Mouse (Mus musculus) monocyte, adult 5-6 weeks (primary cell): ENCODE data around the gene Chd3. TPM values are rescaled to one million over a fixed set of nuclear protein-coding genes. Genes with fewer than 3 reads are reported as not detected.

ENCODE experiments used
- ATAC-seq: fragments of 153-309, 156-312 bp; replicated peaks from 2 replicates; pipeline ENCODE4 v1.8.0; 2017; ENCODE audit warnings: mild to moderate bottlenecking; ENCODE audit not compliant: low TSS enrichment, insufficient number of reproducible peaks, severe bottlenecking, poor library complexity, low FRiP score
- total RNA-seq: library from RNA; stranded (forward); fragments of 200-1000, 200-491, 200-594 nt; gene quantifications from 3 replicates; pipeline ENCODE4 v1.2.3, GENCODE M21; 2017

Chd3 gene
- total RNA-seq = 76.7 to 192 TPM (median 86.2 TPM) in 3 replicates

DNA sequence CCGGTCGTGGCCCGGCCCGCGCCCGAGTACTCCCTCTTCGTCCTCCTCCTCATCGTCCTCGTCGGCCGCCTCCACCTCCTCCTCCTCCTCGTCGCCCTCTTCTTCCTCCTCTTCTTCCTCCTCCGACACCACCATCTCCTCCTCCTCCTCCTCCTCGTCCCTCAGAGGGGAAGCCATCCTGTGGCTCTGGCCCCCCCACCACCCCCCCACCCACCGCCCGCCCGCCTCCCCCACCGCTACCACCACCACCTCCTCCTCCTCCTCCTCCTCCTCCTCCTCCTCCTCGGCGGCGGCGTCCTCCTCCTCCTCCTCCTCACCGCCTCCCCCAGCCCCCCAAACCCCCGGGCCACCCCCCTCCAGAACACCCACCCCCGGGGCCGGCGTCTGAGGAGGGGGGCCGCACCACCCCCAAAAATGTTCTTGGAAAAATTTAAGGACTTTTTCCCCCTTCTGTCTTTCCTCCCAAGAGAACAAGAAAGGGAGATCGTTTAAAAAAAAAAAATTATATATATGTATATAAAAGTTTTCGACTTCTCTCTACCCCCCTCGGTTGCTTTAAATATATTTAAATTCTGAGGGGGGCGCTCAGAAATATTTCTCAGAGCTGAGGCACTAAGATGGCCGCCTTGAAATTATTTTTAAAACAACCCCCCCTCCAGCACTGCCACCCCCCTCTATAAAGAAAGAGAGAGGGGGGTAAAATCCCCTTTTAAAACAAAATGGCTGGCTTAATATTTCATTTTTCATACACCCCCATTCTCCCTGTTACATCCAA lies at the start of gene Chd3:
Gene Chd3 (minus strand): TSS at position 192 of the 775 bp plus-strand sequence.
- no peak for ATAC-seq

DNA sequence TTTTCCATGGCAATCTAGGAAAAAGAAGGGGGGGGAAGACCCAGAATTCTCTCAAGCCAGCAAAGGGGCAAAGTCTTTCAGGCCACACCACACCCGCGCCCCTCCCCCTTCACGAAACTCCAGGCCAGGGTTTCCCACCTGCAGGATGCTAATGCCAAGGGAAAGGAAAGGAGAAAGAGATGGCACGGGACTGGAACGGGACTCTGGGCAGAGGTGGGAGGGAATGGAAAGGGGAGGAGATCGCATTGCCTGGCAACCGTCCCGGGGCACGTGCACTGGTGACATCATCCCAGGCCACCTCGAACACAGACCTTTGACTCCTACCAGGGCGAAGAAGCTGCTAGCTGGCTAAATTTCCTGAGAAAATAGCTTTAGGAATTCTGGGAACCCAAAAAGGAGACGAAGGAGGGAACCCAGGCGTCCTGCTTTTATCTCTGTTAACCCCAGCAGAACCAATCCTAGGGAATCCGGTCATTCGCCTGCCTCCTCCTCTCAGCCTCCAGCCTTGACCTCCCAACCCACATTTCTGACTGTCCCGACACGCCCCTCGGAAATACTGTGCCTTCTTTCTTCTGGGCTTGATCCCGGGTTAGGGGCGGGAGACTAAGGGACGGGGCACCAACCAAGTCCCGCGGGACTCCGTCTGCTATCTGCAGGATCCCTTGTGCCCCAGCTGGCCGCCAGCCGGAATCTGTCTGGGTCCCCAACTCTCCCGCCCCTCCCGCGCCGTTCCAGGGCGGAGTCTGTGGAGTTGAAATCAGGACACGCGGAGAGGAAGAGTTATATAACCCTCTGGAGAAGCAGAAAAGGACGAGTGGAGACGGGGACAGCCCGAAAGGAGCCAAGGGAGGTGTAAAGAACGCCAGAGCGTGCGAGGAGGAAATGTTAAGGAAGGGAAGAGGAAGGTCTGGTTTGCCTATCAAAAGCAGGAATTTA lies 48.5 kb upstream of the Chd3 start:
- ATAC-seq = peak; percentile 16; the same call in 1 of the 2 replicates

DNA sequence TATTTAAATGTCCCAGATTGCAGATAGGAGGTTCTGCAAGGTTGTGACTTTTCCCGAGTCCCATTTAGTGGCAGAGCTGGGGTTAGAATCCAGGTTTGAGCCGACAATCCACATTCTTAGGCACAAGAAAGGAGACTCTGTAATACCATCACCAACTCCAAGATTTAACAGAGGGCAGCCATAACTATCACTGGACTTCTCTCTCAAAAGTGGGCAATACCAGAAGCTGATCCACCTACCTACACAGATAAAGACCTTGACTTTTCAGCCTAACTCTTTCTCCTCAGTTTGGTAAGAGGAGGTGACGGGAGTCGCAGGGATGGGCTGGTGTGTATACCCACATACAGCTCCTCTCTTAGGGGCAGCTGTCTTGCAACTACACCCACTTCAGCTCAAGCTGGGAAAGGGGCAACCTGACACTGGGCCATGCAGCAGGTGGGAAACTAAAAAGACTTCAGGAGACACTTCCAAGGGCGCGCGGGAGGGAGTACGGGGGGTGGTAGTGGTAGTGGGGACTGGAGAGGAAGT lies 47.8 kb upstream of the Chd3 start:
- ATAC-seq = no peak

DNA sequence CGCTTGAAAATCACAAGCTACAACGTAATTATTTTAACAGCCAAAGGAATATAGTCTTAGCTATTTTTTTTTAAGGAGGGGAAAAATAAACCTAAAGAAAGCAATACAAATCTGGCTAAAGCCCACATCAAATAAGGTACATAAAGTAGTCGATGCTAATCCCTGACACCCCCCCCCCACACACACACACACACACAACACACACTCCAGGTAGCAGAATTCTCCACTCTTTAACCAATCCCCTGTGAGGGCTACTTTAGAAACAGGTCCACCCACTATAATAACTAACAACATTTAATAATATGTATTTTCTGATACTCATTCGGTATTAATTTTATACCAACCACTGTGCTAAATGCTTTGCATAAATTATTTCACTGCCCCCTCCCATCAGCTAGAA lies 47.3 kb upstream of the Chd3 start:
- no peak for ATAC-seq

DNA sequence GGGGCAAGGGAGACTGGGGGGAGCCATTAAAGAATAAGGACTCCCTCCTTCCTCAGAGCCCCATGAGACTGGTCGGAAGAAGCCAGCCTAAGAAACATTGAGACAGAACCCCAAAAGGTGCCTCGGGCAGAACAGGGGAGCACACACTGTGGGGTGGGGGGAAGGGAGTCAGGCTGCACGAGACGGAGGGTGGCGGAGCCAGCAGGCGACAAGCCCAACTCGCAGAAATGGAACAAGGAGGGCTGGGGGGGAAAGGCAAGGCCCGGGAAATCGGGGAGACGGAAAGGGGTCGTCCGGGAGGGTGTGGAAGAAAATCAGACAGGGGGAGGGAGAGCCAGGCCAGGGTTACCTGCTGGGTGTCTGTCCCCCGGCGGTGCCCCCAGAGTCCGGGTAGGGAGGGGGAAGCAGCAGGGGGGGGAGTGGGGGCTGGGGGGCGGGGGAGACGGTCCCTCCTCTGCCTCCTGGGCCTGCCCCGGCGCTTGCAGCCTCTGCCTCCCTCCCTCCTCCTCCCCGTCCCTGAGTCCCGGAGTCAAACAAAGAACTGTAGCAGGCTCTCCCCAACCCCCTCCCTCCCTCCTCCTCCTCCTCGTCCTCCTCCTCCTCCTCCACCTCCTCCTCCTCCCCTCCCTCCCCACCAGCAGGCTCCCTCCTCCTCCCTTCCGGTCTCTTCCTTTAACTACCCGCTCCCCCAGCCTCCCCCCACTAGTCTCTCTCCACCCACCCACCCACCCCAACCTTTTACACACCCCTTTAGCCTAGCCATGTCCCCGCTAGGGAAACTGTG lies 46.7 kb upstream of the Chd3 start:
- ATAC-seq = no peak

DNA sequence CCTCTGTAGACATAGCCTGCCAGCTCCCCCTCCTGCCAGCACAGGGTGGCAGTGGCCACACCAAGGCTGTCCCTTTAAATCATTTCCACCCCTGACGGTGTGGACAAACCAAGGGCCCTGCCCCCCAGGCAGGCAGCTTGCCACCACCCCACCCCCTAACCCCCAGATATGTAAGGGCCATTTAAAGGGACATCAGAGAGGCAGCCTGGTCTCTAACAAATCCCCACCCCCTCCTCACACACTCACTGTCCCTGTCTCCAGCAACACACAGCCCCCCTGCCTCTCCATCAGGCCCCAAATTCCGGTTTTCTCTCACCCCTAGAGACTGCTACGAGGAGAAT lies 46.1 kb upstream of the Chd3 start:
- ATAC-seq = no peak

DNA sequence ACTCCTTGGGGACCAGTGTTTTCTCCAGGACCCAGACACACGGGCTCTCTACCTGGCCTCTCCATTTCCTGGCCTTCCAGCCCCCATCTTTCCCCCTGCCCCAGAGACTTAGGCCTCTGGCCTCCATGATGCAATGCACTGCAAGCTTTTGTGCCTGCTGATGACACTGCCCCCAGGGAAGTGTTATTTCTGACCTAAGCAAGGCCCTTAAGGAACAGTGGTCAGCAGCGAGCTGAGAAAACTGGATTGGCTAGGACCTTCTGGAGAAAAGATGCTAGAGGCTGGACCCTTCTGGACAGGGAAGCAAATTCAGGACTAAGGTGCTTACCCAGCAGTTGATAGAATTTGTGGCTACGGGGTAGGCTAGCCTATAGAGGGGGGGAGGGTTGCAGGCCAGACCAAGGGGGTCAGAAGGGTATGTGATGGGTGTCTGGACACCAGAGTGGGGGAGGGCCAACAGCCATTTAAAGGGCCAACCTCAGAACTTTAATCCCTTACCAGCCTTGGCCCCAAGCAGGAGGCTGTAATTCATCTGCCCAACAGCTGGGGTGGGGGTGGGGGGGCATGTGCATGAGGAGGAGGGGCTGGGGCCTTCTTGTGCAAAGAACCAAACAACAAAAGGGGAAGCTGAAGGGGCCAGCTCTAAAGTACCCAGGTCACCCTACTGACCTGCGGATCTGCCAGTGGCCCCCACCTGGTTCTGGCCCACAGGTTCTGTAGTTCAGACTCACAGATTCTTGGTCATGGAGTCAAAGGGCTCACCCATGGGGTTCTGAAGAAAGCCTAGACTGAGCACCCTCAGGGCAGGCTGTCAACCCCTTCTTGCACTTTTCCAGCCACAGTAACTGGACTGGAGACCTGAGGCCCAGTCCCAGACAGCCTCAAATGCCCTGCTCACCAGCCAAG lies 45.5 kb upstream of the Chd3 start:
- ATAC-seq = no peak

DNA sequence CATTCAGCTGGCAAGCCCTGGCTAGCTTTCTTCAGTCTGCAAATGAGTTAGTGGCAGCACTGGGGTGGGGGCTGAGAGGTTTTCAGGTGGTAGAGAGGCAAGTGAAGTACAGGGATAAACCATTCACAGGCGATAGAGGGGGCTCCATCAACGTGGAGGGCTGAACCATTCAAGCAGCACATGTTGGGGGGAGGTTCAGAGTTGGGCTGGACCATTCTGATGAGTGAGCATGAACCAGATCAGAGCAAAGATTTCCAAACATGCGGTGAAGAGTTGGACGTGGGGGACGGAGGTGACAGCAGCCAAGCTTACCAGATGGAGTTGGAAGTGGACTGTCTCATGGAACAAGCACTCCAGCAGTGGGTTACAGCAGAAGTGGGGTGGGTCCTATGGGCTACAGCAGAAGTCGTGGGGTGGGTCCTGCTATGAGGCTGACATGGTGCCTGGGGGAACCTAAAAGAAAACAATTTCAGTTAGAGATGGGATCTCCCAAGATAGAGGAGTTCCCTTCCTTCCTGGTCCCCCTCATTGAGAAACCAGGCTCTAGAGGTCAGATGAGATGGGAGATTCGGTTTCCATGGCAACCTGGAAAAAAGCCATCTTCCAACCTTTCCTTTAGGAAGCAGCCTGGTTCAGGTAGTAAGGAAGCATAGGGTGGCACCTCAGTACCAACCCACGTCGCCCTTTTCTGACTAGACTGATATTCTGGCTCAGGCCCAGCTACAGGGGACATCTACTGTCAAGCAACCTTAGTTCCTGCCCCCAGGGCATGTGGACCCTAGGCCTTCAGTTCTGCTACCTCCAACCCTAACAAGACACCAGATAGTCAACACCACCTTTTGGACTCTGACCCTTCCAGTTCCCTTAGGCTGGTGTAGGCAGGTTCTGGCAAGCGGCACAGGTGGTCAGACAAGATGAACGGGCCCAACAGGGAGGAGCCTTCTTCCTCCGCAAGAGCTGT lies 44.3 kb upstream of the Chd3 start, which contains the start of gene Kdm6b:
Gene Kdm6b (minus strand): TSS at position 455 of the 961 bp plus-strand sequence.
- ATAC-seq = no peak

DNA sequence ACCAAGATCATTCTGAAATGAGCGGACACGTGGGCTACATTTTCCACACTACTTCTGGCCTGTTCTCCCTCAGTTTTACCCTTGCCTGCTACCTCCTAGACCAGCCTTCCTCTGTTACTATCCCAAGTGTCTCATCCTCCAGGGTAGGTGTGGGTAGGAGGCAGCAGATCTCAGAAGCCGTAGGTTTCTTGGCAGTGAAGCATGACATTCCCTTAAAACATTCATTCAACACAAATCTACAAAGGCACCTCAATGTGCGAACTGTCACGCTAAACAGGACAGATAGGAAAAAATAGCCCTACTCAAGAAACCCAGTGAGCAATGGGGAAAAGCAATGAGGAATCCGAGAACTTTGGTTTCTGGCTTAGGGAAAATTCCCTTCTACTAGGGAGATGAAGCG lies 43.3 kb upstream of the Chd3 start:
- ATAC-seq = no peak

DNA sequence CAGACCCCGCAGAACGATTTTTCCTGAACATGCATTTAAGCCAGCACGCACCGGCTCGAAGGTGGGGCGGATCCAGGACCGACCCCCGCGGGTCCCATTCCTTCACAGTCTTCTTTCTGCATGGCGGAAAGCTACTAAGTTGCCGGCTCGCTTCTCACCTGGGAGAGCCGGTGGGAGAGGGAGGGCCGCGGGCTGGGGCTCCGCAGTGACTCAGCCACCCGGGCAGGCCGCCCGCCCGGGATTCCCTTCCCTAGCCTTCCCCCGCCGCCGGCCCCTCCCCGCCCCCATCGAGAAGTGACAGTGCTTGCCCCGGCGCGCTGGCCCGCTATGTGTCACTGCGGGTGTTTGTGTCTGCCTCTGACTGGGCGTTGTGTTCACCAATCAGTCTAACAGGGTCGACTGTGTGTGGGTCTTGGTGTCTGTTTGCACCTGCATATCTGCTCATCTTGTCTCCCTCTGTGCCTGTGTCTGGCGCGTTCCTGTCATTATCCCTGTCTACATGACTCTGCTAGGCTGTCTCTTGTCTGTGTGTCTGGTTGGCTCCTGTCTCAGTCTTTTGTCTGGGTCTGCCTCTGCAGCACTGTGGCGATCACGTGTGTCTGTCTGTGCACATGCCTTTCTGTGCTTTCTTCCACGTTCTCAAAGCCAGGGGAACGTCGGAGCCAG lies 42.5 kb upstream of the Chd3 start:
- ATAC-seq = no peak

DNA sequence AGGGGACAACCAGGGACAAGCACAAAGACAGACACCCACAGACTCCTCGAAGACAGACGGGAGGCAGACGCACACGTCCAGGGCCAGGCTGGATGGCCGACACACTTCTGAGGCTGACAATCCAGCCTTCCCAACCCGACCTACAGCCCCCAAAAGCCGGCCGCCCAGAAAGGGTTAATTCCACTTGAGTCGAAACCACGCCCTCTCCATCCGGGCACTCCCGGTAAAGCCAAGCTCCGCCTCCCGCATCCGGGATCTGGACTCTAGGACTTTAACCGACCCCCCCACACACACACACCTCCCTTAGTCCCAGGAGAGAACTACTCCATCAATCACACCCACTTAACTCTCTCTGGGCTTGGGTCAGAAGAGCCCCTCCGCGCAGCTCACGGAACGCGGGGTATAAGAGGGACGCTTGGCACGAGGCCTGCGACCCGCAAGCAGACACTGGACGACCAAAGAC lies 41.9 kb upstream of the Chd3 start:
- ATAC-seq = peak; percentile 27

DNA sequence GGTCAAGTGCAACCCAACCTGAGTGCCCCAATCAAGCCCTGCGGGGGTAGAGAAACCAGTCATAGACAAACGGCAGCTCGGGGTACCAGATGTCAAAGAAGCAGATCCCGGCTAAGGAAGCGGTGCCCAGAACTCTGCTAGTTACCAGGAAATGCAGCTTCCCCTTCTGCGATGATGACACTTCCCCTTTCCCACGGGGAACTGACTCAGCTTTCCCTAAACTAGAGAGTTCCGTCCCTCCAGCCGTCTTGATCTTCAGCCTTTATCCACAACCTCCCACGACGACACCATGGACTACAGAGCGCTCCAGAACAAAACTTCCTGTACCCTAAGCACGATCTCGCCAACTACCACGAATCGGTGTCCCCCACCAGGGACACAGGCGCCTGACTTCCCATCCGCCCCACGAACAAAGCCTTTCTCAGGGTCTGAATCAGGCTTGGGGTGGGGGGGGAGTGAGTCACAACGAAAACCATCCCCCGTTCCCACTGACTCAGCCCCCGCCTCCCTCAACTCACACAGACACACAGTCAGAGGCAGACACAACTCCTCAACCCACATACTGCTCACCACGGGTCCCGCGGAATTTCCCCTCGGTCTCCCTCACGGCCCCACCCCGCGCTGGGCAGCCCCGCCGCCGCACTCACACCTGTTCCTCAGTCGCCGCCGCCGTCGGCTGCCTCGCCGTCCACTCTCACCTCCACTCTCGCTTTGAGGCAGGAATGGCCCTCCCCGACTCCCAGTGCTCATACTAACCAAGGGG lies 41.3 kb upstream of the Chd3 start:
- ATAC-seq = peak; percentile 34

DNA sequence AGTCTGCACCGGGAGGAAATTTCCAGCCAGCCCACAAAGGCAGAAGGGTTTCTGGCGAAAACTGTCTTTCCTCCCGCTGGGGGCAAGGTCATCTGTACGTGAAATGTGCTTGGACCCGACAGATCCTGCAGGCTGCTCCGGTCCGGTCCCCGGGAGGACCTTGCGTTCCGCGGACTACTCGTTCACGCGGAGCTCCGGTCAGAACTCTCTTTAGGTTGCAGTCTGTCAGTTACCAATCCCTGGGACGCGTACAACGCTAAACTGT lies 40.8 kb upstream of the Chd3 start:
- ATAC-seq = no peak

DNA sequence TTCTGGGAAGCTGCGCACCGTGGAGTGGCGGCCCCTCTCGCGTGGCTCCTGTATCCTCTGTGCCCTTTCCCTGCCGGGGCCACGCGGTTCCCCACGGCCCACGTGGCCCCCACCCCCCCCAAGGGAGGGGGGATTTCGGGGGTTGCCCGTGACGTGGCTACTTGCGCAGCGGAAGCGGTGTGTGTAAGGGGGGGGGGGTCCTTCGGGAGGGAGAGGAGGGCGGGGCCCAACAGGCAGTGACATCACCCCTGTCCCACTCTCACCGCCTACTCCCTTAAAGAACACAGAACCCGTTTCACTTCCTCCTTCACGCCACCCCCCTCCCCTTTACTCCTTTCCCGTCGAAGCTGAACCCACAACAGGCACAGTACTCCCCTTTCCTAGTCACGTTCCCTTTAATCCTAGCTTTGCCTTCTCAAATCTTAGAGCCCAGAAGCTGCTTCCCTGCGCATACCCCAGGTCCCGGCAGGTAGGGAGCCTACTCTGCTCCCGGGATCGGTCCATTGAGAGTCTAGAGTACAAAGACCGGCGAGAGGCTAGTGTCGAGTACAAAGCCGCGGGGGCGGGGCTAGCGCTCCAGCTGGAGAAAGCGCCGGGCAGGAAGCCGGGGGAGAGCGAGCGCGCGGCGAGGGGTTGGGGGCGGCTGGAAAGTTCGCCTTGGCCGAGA lies 40.3 kb upstream of the Chd3 start:
- peak; percentile 36 for ATAC-seq
